Mouse (Mus musculus) E14TG2a.4 (cell line): Measurements from ENCODE around the gene Sod2.

Experiments used
- CTCF ChIP-seq: conservative IDR thresholded peaks from 2 replicates; pipeline ENCODE4 v1.5.1; 2014; ENCODE audit warnings: low read length
- POU5F1 ChIP-seq: IDR thresholded peaks from 2 replicates; pipeline ENCODE4 v1.6.1; 2014; ENCODE audit warnings: low read length, borderline replicate concordance

GRCm38 (mm10) chr17:12996345-12996744 is 10.3 kb upstream of the Sod2 start:
- peak; percentile 41 for TF ChIP-seq CTCF
- no peak for TF ChIP-seq POU5F1
